Mouse (Mus musculus) heart, postnatal 10 days (tissue): ENCODE measurements around the gene Jpt2. TPM values are rescaled to one million over a fixed set of nuclear protein-coding genes. Genes with fewer than 3 reads are reported as not detected.

ENCODE experiments used
- DNase-seq, 2 experiments: peaks; one replicate each; pipeline ENCODE4 v3.0.0; 2021
- intact Hi-C: fragments of 180-260 bp; cut with DNase I; formaldehyde crosslinking; loops from one replicate; pipeline ENCODE4 v1.15.1; 2025
- total RNA-seq, 2 experiments: library from RNA; stranded (reverse); gene quantifications; 2 replicates each; pipeline ENCODE4 v1.2.3; 2021

The Jpt2 gene
- total RNA-seq, 2 experiments from 2014 or later: 19.4 to 22.9 TPM

DNA sequence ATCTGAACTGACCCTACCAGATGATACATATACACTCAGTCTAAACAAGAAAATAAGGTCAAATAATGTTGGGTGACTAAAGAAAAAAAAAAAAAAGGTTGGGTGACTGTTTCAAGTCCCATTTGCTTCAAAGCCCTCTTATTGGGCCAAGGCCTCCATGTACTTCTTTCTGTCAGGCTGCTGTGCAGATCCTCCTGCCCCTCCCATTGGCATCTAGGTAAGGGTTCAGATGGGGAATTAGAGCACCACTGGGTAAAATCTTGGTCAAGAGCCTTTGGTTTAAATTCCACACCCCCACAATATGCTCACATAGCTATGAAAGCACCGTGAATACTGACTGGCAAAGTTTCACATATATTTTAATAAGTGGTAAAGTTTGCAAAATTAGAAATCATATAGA lies 37.2 kb downstream of the Jpt2 start:
- no peak for DNase-seq
- intact Hi-C loops: no loop called here

DNA sequence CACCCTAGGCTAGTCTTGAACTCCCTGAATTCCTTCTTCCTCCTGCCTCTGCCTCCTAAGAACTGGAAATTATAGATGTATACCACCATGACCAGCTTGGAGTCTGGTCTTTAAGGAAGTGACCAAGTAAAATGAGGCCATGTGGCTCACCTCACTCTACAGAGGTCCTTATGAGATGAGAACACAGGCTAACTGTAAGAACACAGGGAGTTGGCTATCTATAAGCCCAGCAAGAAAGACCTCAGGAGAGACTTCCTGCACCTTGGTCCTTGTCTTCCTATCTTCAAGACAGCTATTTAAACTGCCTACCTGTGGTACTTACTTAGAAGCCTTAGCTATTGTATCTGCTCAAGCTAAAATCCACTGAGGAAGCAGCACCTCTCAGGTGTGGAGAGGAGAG lies 46.5 kb downstream of the Jpt2 start:
- intact Hi-C loops: no loop called here
- no peak for DNase-seq

DNA sequence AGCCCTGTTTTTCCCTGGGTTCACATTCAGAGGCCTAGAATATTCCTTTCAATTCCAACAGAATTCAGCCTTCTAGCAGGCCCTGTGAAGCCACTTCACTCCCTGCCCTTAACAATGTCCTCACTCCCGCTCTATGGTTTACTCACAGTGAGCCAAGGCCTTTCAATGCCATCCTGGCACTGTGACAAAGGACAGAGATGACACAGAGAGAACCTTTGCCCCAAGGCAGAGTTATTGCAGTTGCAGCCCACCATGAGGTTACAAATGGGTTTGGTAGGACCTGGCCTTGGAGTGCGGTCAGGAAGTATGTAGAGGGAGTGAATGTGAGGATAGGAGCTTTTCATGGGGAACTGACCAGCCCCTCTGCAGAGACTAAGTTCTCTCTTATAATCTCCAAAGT lies 52.9 kb downstream of the Jpt2 start:
- intact Hi-C loops: no loop called here
- no peak for DNase-seq

DNA sequence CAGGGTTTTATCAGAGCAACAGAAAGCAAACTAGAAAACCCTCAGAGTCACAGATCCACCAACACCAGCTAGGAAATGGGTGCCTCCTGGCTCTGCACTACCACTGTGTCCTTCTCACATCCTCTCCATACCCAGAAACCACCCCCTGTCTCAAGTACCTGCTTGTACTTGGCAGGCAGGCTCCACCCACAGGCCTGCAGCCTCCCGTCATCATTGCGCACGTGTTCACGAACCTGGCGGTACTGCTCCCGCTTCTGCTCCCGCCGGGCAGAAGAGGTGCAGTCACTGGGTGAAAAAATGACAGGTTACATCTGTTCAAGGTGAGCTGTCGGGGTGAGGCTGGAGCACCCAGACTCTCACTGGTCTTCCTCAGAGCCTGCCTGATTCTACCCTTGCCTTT lies 56.7 kb downstream of the Jpt2 start:
- no peak for DNase-seq
- intact Hi-C loops: no loop called here

DNA sequence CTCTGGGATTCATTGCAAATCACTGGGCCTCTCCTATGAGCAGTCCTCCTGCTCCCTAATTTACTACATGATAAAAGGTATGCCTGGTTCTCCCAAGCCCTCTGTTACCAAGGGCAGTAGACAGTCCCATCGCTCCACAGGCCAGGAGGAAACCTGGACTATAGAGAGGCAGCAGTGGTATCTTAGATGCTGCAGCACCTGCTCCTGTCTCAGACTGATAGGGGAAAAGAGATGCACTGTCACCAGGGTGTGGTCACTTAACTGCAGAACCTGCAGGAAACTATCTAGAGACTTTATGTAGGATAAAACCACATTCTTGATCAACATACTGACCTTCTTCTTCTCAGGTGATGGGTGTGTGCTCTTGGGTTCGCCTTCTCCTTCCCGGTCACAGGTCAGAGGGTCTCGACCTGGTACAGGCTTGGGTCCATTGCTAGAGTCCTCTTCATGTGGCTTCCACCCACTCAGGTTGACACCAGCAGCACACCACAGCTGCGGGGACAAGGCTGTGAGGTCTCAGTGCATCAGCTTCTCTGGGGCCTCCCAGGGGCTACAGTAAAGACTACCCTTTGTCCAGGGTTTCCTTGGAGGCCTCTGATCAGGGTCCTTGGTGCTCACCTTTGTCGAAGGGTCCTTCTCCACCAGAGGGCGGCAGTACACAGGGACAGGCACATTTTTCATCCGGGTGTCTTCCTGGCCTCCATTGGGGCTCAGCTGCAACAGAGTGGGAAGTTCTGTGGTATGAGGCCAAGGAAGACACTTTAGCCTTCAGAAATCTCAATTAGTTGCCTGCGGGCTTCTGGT lies 57.6 kb downstream of the Jpt2 start:
- intact Hi-C loops: no loop called here
- DNase-seq: peak in 1 of 2 experiments; percentile 56

DNA sequence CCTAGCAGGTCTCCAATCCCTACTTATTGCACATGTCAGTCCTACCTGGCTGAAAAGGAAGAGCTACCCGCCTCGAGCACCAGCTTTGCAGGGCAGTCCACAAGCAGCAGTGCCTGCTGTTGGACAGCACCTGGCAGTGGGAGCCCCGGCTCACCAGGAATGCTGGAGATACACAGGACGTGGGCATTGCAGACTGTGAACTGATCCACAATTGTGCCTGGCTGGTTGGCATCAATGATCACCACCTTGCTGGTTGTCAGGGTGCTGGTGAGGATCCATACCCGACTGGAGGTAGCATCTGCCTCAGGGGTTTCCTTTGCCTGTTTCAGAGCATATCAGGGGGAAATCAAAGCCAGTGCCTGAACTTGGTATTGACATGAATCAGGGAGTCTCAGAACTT lies 58.4 kb downstream of the Jpt2 start:
- no peak for DNase-seq
- intact Hi-C loops: no loop called here

DNA sequence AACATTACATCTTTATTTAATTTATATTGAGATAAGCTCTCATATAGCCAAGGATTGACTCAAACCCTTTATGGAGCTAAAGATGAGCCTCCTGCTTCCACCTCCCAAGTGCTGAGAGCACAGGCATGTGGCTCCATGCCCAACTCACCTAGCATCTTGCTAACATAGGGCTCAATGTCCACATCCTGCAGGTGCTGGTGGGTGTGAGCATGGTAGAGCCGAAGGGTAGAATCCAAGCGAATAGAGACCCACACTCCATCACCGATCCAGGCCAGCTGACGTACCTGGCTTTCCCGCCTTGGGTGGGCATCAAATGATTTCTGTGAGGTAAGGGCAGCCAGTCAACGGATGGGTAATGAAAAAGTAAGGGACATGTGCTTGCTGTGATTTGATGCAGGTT lies 60.5 kb downstream of the Jpt2 start:
- intact Hi-C loops: no loop called here
- DNase-seq: no peak

DNA sequence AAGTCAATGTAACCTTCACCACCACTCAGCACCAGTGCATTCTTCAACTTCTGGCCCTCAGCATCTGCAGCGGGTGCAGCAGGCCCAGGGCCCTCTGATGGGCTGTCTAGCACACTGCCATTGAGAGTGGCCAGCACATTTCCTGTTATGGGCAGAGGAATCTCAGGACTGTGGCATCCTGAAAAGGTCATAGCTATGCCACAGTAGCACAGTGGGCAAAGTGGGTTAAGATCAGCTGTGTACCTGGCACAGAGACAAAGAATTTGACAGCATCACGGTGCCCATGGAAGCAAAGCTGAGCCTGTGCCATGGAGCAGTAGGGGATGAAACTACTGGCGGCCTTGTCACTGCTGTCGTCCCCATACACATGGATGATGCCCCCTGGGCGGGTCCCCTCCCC lies 61.3 kb downstream of the Jpt2 start:
- DNase-seq: peak; percentile 80 to 83
- intact Hi-C loops: loop anchor here (5.0 kb wide), 1 partner anchor 162 kb away; the partner anchor contains the start of gene Msrb1

DNA sequence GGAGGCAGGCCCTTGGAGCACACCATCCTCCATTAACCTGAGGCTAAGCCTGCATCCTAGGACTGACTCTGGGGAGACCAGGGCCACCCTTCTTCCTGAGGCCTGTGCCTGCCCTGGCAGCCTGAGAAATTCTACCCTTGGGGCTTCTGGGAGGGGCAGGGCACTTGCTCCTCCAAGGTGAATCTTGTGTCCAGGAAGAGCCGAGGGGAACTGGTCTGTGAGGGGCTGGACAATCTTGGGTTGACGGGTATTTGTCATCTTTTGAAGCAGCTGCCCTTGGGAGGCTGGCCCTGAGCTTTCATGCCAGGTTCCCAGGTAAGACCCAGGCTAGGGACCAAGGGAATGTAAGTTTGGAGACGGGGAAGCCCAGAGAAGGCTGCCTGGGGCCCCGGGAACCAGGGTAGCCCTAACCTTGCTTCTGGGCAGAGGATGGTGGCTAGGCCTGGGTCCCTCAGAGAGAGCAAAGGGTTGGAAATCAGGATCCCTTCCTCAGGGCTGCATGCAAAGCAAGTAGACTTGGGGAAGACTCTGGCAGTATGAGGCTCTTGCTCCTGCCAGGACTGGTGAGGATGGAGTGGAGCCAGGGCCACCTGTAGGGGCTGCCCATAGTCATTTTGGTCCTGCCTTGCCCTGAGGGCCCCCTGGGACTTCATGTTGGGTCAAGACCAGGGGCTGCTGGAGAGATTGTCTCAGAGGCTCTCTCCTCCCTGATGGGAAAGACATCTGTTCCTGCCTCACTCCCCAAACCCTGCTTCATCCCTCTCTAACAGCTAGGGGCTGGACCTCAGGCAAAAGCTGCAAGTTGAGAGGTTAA lies 62.2 kb downstream of the Jpt2 start:
- intact Hi-C loops: loop anchor here (5.0 kb wide), 1 partner anchor 161 kb away; the partner anchor contains the start of gene Msrb1
- no peak for DNase-seq

DNA sequence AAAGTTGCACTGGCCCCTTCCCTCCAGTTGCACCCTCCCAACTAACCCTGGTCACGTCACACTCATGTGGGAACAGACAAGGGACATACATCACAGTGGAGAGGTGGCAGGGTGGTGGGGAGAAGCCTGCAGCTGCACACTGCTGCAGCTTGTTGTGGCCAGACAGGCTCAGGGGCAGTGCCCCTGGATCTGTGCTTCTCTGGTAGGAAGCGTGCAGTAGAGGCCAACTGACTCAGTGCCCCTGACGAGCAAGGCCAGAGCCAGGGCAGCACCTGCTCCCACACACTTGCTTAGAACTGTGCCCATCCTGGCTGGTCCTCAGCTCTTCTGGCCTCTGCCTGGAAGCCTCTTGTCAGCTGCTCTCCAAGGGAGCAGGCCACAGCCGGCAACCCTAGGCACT lies 62.9 kb downstream of the Jpt2 start:
- intact Hi-C loops: loop anchor here (5.0 kb wide), 1 partner anchor 160 kb away; the partner anchor contains the start of gene Msrb1

DNA sequence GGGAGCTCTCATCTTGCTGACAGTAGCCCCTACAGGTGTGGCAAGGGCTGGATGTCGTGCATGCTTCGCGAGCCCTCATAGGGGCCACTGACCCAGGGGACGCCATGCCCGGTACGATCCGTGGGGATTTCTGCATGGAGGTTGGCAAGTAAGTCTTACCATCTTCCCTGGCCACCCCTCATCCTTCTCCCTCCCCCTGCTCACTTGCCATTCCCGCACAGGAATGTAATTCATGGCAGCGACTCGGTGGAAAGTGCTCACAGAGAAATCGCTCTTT lies 63.6 kb downstream of the Jpt2 start:
- no peak for DNase-seq
- intact Hi-C loops: loop anchor here (5.0 kb wide), 1 partner anchor 160 kb away; the partner anchor contains the start of gene Msrb1

More for the DNA sequence above, 62.9 kb downstream of the Jpt2 start:
- no peak for DNase-seq

DNA sequence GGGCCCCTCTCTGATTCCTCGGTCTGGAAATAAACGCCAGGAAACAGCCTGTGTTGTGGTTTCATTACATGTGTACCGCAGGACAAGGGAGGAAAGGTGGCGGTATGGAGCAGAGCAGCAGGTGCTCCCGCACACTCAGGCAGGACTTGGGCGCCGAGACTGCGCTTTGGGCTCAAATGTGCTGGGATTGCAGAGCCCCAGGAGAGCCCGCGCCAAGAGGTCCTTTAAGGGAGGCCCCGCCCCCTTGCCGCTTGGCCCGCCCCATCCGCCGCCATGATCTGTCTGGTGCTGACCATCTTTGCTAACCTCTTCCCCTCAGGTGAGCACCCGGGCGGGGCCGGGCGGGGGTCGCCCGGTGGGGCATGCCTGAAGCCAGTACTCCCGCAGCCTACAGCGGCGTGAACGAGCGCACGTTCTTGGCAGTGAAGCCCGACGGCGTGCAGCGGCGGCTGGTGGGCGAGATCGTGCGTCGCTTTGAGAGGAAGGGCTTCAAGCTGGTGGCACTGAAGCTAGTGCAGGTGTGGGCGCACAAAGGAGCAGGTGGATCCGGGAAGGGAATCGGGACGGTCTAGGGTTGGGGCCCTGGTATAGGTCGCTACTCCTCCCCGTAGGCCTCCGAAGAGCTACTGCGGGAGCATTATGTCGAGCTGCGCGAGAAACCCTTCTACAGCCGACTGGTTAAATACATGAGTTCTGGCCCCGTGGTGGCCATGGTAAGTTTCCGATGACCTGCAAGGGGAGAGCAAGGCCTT lies 64.1 kb downstream of the Jpt2 start, which contains the start of gene Nme3:
Gene Nme3 (plus strand): TSS at position 260 of the 752 bp plus-strand sequence.
- DNase-seq: peak; percentile 80 to 82
- intact Hi-C loops: loop anchor here (5.0 kb wide), 1 partner anchor 159 kb away; the partner anchor contains the start of gene Msrb1

DNA sequence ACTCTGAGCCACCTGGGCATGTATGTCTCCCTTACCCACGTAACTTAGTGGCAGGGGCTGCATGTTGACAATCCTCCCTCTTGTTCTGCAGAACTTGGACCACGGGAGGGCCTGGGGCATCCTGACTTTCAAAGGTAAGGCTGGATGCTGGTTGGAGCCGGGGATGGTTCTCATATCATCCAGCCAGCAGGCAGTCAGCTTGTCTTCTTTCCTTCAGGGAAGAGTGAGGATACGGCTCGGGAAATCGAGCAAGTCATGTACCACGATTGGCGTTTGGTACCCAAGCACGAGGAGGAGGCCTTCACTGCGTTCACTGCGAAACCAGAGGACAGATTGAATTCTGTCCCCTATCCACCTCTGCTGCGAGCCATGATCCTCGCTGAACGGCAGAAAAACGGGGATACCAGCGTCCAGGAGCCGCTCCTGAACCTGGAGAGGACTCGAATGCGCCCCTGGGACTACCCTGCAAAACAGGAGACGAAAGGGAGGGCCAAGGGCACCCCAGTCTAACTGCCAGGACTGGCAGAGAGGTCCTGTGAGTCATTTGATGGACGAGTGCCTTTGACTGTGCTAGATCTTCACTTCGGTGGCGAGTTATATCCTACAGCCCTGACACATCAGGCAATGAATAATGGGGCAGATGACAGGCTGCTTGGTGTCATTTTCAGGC lies 64.8 kb downstream of the Jpt2 start:
- DNase-seq: no peak
- intact Hi-C loops: loop anchor here (5.0 kb wide), 1 partner anchor 158 kb away; the partner anchor contains the start of gene Msrb1

DNA sequence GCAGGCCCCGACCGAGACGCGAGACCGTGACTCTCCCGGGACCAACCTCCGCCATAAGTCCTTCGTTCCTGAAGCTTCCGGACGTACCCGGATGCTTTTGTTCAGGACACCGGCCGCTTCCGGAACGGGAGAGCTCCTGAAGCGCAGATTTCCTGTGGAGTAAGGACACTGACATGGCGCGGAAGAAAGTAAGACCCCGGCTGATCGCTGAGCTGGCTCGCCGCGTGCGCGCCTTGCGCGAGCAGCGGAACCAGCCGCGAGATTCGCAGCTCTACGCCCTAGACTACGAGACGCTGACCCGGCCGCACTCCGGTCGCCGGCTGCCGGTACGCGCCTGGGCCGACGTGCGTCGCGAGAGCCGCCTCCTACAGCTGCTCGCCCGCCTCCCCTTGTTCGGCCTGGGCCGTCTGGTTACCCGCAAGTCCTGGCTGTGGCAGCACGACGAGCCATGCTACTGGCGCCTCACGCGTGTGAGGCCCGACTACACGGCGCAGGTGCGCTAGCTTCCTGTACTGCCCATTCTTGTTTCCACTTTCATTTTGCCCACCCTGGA lies 65.4 kb downstream of the Jpt2 start, which contains the start of the genes Eme2 and Mrps34:
Gene Eme2 (minus strand): TSS at position 93 of the 553 bp plus-strand sequence.
Gene Mrps34 (plus strand): TSS at position 122 of the 553 bp plus-strand sequence.
- intact Hi-C loops: loop anchor here (5.0 kb wide), 1 partner anchor 158 kb away; the partner anchor contains the start of gene Msrb1
- peak; percentile 90 to 93 for DNase-seq

DNA sequence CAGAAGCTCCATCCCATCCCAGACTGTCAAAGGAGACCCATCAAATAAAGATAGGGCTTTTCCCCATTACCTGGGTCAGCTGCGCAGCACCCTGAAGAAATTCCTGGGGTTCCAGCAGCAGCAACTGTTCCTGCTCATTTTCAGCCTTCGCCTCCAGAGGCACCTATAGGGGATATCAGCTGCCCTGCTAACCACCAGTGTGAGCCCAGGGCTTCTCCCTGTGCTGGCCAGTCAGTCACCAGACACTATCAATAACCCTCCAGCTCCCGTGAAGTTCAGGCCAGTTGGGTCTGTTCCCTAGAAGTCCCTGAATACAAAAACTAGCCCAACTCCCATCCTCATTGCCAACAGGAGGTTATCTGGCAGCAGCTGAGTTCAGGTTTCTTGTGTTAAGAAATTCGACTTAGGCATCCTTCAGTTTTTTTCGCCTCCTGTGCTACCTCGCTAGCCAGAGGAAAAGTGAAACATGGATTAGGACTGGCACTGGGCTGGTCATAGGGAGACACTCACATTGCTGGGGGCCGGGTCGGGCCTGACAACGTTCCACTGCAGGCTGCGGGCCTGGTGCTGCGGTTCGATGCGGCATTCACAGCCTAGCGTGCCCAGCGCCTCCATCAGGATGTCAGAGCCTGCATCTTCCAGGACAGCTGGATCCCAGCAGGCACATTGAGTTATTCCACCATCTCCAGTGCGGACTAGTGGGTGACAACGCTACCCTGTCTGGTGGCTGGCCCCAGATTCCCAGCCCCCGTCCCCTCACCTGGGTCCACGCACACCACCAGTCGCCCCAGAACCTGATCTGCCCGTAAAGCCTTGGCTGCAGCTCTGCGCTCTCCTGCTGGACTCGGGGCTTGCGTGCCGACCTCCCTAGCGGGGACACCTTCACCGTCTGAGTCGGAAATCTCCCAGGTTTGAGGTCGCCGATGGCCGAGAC lies 66.2 kb downstream of the Jpt2 start:
- intact Hi-C loops: no loop called here

DNA sequence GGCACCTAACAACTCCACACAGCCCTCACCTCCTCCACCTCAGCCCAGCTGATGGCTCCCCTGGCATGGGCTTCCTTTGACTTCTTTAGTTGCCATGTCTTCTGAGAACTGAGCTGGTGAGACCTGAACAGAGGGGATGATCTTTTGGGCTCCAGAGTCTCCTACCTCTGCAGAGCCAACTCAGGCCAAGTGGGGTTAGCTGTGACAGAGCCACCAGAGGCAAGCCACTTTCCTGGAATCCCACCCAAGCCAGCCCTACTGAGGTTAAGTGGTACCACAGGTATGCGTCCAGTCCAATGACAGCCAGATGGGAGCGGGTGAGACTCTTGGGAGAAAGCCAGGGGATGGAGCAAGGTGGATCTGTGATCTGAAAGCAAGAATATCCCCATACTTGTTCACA lies 67.2 kb downstream of the Jpt2 start:
- DNase-seq: no peak
- intact Hi-C loops: no loop called here

More for the DNA sequence above, 66.2 kb downstream of the Jpt2 start:
- DNase-seq: no peak

DNA sequence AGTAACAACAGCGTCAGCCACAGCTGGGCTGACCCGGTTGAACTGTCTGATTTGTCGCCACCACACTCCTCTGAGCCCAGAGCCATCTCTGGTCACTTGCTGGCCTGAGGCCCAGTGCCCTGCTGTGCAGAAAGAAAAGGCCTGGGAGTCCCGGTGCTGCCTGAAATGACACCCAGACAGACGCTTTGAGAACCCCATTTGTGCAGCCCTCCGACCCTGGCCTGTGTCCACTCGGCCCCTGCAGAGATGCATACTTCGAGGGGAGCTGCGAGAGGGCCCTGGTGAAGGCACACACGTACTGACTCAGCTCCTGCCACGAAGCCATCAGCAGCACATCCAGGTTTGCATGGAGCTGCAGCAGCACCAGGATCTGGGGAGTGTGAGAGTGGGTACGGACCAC lies 67.7 kb downstream of the Jpt2 start:
- intact Hi-C loops: no loop called here
- DNase-seq: no peak

DNA sequence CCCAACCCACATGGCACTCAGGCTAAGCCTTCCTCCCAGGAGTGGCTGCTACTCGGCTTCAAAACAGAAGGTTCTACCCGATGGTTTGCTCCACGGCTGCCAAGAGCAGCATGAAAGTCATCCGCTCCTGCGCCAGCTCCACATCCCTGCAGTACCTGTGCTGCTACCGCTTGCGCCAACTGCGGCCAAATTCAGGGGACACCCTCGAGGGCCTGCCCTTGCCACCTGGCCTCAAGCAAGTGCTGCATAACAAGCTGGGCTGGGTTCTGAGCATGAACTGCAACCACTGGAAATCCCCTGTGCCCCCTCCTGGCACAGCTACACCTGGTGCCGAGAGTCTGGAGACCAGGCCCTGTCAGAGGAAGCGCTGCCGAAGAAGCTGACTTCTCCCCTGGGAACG lies 69.2 kb downstream of the Jpt2 start:
- intact Hi-C loops: no loop called here
- DNase-seq: no peak
